Mouse (Mus musculus) stomach, adult 2 months (tissue): ENCODE data around the gene Wnt11. TPM values are rescaled to one million over a fixed set of nuclear protein-coding genes. Genes with fewer than 3 reads are reported as not detected.

Experiments used
- polyA plus RNA-seq: library from polyadenylated mRNA; depleted of rRNA; stranded (reverse); fragments of >200 nt; gene quantifications from 2 replicates; pipeline ENCODE4 v1.2.3, GENCODE M21; 2012; rRNA removed

The Wnt11 gene
- 23.0 and 54.1 TPM in 2 replicates for polyA plus RNA-seq

DNA sequence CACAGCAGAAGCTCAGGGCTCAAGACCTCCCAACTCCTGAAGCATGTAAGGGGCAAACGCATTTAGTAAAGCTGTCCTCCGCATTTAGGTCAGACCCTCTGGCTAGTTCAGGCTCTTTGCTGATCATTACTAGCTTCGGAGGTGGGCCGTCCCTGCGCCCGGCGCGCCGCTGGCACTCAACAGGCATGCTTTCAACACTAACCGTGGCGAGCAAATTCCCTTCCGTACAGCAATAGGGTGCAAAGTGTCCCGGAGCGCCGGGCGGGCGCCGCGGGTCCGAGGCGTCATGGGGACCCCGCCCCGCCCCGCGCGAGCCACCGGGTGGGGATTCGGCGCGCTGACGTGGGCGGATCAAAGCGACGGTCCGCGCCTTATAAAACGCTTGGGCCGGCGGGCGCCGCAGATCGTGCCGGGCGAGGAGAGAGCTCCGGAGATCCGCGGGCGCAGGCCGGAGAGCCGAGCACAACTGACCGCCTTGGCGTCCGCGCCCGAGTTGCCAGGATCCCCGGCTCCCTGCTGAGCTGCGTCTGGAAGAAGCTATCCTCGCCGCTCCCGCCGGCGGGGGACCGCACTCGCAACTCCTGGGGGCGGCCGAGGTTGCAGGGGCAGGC lies at the start of gene Wnt11:
TSS of gene Wnt11 (plus strand) at position 402 of the 611 bp plus-strand sequence.

Other genes with a start within 250 kb of the Wnt11 start
- gene Emsy, start 178.3 kb upstream of the Wnt11 start, polyA plus RNA-seq = 2.9 and 4.6 TPM in 2 replicates
- 1.8 and 2.8 TPM in 2 replicates for gene Thap12, start 132.0 kb upstream of the Wnt11 start, polyA plus RNA-seq